Mouse (Mus musculus) liver, postnatal 0 days (tissue): ENCODE data around the gene Gm49384.

ENCODE experiments used
- CTCF ChIP-seq: sonication (generic); IDR thresholded peaks from 2 replicates; pipeline ENCODE4 v1.5.1; 2016; ENCODE audit warnings: antibody characterized with exemption, low read depth
- EP300 ChIP-seq: IDR thresholded peaks from 2 replicates; pipeline ENCODE4 v1.6.1; 2016; ENCODE audit warnings: antibody characterized with exemption, low read depth, mild to moderate bottlenecking

DNA sequence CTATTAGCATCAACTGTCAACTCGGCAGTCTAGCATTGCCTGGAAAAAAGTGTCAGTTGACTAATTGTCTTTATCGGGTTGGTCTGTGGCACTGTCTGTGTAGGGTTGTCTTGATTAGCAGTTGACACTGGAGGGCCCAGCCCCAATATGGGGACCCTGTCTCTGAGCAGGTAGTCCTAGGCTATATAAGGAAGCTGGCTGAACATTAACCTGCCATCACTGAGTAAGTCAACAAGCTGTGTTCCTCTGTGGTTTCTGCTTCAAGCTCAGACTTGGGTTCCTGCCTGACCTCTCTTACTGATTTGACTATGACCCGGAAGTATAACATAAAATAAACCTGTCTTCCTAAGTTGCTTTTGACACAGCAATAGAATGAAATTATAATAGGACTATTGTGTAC, 28.1 kb downstream of the Gm49384 start:
- no peak for TF ChIP-seq EP300
- TF ChIP-seq CTCF: no peak
